Mouse (Mus musculus) heart, adult 2 months (tissue): ENCODE measurements around the gene Palm2. TPM values are rescaled to one million over a fixed set of nuclear protein-coding genes. Genes with fewer than 3 reads are reported as not detected.
A peak's percentile ranks its signal among the peaks of the same experiment; 100 is the strongest.
"Not testable (repeated sequence)": the region's sequence is repeated elsewhere in the genome, so short reads cannot be mapped to it uniquely, and the experiment has no call there.

Experiments used
- DNase-seq, 2 experiments: peaks; one replicate each; pipeline ENCODE4 v3.0.0; 2021
- H3K27ac ChIP-seq: fragments of 200-600 bp; 2 replicates; pipeline ENCODE4 v1.8.1; 2022
- H3K27me3 ChIP-seq: fragments of 200-500 bp; 2 replicates; pipeline ENCODE4 v1.6.1; 2012; ENCODE audit warnings: mild to moderate bottlenecking, low read length, inconsistent platforms, mixed read lengths; ENCODE audit not compliant: control insufficient read depth, insufficient read depth
- H3K36me3 ChIP-seq: fragments of 200-500 bp; 2 replicates; pipeline ENCODE4 v1.6.1; 2012; ENCODE audit warnings: low read length, inconsistent platforms; ENCODE audit not compliant: control insufficient read depth, insufficient read depth
- H3K4me1 ChIP-seq: fragments of 200-500 bp; 2 replicates; pipeline ENCODE4 v1.6.1; 2011; ENCODE audit warnings: low read length; ENCODE audit not compliant: control insufficient read depth, insufficient read depth
- H3K4me3 ChIP-seq: fragments of 200-600 bp; 2 replicates; pipeline ENCODE4 v1.8.1; 2022
- H3K79me2 ChIP-seq: fragments of 200-500 bp; replicated peaks from 2 replicates; pipeline ENCODE4 v1.6.1; 2012; ENCODE audit warnings: mild to moderate bottlenecking, inconsistent platforms, low read length, moderate library complexity, mixed read lengths; ENCODE audit not compliant: control insufficient read depth, insufficient read depth
- H3K9ac ChIP-seq: fragments of 200-500 bp; 2 replicates; pipeline ENCODE4 v1.6.1; 2012; ENCODE audit warnings: low read depth, mild to moderate bottlenecking, control low read depth, inconsistent platforms, low read length, mixed read lengths
- CTCF ChIP-seq: fragments of 200-600 bp; IDR thresholded peaks from 2 replicates; pipeline ENCODE4 v1.8.1; 2022; ENCODE audit warnings: antibody characterized with exemption, mild to moderate bottlenecking, moderate library complexity
- EP300 ChIP-seq: fragments of 200-500 bp; IDR thresholded peaks from 2 replicates; pipeline ENCODE4 v1.6.1; 2011; ENCODE audit warnings: low read depth, low read length, control low read depth; ENCODE audit not compliant: insufficient read depth
- POLR2A ChIP-seq: fragments of 200-500 bp; IDR thresholded peaks from 2 replicates; pipeline ENCODE4 v1.6.1; 2011; ENCODE audit warnings: mild to moderate bottlenecking, low read depth, low read length, control low read depth; ENCODE audit not compliant: insufficient read depth
- WGBS: fragments of 180-500 bp; shearing (Covaris S2); methylation state at CpG from one replicate; pipeline ENCODE4 v1.1.7; 2018; 5-methylcytosine and 5-hydroxymethylcytosine counted together
- intact Hi-C: fragments of 180-260 bp; cut with DNase I; formaldehyde crosslinking; loops from one replicate; pipeline ENCODE4 v1.15.1; 2025
- long read RNA-seq: library from polyadenylated mRNA; stranded (forward); transcript quantifications from one replicate; pipeline ENCODE4 v2.0.0, GENCODE M21; 2021
- polyA plus RNA-seq: library from polyadenylated mRNA; depleted of rRNA; stranded (reverse); fragments of >200 nt; gene quantifications from 2 replicates; pipeline ENCODE4 v1.2.3, GENCODE M21; 2012; rRNA removed
- total RNA-seq, 2 experiments: library from RNA; stranded (reverse); gene quantifications; 2 replicates each; pipeline ENCODE4 v1.2.3; 2021

The Palm2 gene
- 10 to 100 TPM in 1 of 2 experiments, 1 to 10 TPM in 1; 9.9 to 13.2 TPM for total RNA-seq
- 0.33 and 0.56 TPM in 2 replicates for polyA plus RNA-seq
- long read RNA-seq = 0 reads

DNA sequence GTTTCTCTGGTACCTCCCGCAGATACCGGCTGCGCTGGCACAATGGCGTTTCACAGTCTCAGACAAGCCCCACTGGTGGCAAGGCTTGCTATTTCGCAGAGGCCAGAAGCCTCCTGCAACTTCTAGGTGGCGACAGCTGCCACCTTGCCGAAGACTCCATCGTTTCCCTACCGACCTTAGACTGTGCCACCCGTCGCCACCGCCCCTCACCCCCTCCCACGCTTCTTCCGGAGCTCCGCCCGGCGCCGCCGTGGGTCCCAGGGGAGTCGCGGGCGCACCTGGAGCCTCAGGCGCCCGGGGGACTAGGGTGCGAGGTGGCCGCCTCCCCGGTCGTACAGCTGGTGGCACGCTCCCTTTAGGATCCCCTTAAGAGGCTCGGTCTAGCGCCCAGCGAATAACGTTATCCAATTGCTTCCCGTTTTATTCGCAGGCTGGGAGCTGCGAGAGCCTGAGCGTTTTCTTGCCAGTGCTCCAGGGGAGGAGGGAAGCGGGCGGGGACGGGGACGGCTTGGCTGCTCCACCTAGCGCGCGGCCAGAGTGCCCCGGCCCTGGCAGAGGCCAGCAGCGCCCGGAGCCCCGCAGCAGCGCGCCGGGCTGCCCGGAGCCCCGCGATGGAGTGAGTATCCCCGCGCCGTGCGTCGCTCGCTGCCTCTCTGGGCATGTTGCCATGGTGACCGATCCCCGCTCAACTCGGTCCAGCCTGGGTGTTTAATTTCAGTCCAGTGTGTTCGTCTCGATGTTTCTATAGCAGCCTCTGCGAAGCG is at the start of gene Palm2:
Palm2 (plus strand) TSS at position 307 of the 764 bp plus-strand sequence.
- no peaks in the 10 kb centered on the region for H3K79me2 ChIP-seq
- under 1% methylated on average over 67 of the region's 67 CpGs for WGBS
- no peaks in the 10 kb centered on the region for H3K36me3 ChIP-seq
- 0 out of 2 replicates have a peak, but pooled peaks have one; percentile 8 for TF ChIP-seq CTCF
- no peak for TF ChIP-seq POLR2A
- intact Hi-C loops = no loop called here
- H3K4me3 ChIP-seq = peak within 1 kb of the TSS; percentile 51
- DNase-seq = peak; percentile 65 to 69
- H3K27ac ChIP-seq = no peak within 1 kb of the TSS; the same call in 1 of the 2 replicates
- peak within 1 kb of the TSS; percentile 43 for H3K9ac ChIP-seq
- no peaks in the 10 kb centered on the region for H3K4me1 ChIP-seq
- no peaks in the 10 kb centered on the region for H3K27me3 ChIP-seq

DNA sequence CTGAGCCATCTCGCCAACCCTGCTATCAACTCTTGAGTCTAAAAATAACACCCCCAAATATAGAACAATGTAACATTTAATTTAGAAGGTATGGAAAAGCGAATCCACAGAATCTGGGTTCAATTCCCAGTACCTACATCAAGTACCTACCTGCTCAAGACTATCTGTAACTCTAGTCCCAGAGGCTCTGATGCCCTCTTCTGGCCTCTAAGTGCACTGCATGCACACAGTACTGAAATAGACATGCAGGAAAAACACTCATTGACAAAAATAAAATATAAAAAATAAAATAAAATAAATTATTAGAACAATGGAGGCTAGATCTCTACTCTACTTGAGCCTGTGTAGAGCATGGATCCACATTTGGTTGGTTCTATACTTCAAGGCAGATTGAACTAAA is 49.7 kb upstream of the Palm2 start:
- Histone ChIP-seq H3K27ac (no peak overlapping the region), H3K27me3 (no peaks in the 10 kb centered on the region), H3K36me3 (no peaks in the 10 kb centered on the region), H3K9ac (no peak overlapping the region), H3K4me1 (no peaks in the 10 kb centered on the region), H3K4me3 (no peak overlapping the region), H3K79me2 (no peaks in the 10 kb centered on the region)
- no peak for DNase-seq
- intact Hi-C loops = no loop called here
- TF ChIP-seq POLR2A (no peak), EP300 (no peak), CTCF (peak; percentile 48)
- WGBS = 70% methylated on average over 2 of the region's 2 CpGs

DNA sequence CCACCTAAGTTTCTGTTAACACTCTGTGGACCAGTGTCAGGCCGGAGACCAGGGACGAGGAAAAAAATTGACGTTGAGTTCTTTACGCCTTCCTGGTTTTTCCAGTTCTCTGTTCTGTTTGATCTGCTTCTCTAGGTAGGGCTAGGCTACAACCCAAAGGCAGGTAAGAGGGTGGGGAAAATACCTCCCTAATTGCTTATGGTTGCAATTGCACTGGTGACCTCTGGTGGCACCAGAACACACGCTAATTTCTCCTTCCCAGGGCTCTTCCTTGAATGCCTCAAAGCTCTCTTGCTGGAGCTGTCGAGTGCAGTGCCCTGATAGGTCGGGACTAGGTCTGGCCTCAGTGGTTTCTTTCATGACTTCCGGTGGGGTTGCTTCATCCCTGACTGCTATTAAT is 42.9 kb upstream of the Palm2 start:
- intact Hi-C loops = no loop called here
- 69% methylated on average over 8 of the region's 8 CpGs for WGBS
- no peak overlapping the region for H3K4me3 ChIP-seq
- H3K79me2 ChIP-seq = no peaks in the 10 kb centered on the region
- H3K36me3 ChIP-seq = no peaks in the 10 kb centered on the region
- no peak overlapping the region for H3K9ac ChIP-seq
- no peaks in the 10 kb centered on the region for H3K27me3 ChIP-seq
- TF ChIP-seq CTCF (0 out of 2 replicates have a peak, but pooled peaks have one; percentile 14), POLR2A (no peak)
- DNase-seq = no peak
- H3K27ac ChIP-seq = no peak overlapping the region
- no peaks in the 10 kb centered on the region for H3K4me1 ChIP-seq

DNA sequence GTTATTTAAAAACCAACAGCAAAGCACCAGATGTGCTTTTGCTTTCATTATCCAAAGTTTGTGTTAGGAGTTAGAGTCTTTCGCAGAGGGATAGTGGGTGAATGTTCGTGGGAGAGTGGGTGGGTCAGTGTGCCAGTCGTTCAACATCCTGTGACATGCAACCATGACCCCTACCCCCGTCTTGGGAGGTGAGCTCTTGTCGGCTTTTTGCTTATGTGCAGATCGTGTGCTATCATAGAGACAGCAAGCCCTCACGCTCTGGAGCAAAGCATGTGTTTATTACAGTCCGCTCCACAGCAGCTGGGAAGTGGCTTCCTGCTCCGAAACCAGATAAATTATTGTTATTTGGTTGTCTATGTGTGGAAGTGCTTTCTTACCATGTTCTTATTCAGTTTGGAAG is 37.6 kb upstream of the Palm2 start:
- intact Hi-C loops = no loop called here
- H3K9ac ChIP-seq = no peak overlapping the region
- H3K4me3 ChIP-seq = no peak overlapping the region
- no peak overlapping the region for H3K27ac ChIP-seq
- 61% methylated on average over 9 of the region's 9 CpGs for WGBS
- DNase-seq = no peak
- TF ChIP-seq POLR2A (no peak), EP300 (no peak), CTCF (no peak)
- H3K79me2 ChIP-seq = no peaks in the 10 kb centered on the region
- no peaks in the 10 kb centered on the region for H3K36me3 ChIP-seq
- H3K4me1 ChIP-seq = no peaks in the 10 kb centered on the region
- H3K27me3 ChIP-seq = no peaks in the 10 kb centered on the region

- intact Hi-C loops, H3K27ac ChIP-seq, H3K9ac ChIP-seq, H3K79me2 ChIP-seq, H3K36me3 ChIP-seq, H3K4me1 ChIP-seq, H3K4me3 ChIP-seq, H3K27me3 ChIP-seq, DNase-seq: not testable (repeated sequence)
- WGBS = 54% methylated on average over 6 of the region's 6 CpGs
Measured at GRCm38 (mm10) chr4:57412385-57412784, 21.7 kb upstream of the Palm2 start.

- Histone ChIP-seq H3K79me2 (no peaks in the 10 kb centered on the region), H3K27me3 (no peaks in the 10 kb centered on the region), H3K27ac (no peak overlapping the region), H3K4me1 (no peaks in the 10 kb centered on the region), H3K4me3 (no peak overlapping the region), H3K9ac (no peak overlapping the region), H3K36me3 (no peaks in the 10 kb centered on the region)
- intact Hi-C loops = no loop called here
- DNase-seq = no peak
- 50% methylated on average over 7 of the region's 7 CpGs for WGBS
- TF ChIP-seq EP300 (no peak), POLR2A (no peak), CTCF (no peak)
Measured at GRCm38 (mm10) chr4:57413016-57413415, 21.0 kb upstream of the Palm2 start.

DNA sequence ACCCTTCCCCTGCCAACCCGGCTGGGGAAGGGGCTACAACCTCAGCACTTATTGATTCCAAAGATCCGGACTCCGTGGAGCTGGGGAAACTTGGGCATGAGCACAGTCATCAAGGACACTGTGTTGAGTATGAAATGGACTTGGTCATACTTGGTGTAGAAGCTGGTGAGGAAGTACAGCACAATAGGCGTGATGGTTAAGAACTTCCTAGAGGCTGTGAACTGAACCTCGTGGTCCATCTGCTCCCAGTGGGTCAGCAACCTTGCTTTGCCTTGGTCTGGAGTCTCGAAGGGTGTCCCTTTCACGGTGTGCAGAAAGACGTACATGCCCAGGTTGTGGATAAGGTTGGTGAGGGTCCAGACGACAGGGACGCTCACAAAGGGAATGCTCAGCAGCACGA is 20.4 kb upstream of the Palm2 start:
- intact Hi-C loops, H3K9ac ChIP-seq, DNase-seq, H3K36me3 ChIP-seq, H3K27me3 ChIP-seq, H3K27ac ChIP-seq, H3K4me1 ChIP-seq, H3K79me2 ChIP-seq, H3K4me3 ChIP-seq: not testable (repeated sequence)
- WGBS = 90% methylated on average over 11 of the region's 11 CpGs
